Mouse (Mus musculus) MEL (cell line): ENCODE measurements around the gene Col4a3bp. TPM values are rescaled to one million over a fixed set of nuclear protein-coding genes. Genes with fewer than 3 reads are reported as not detected.

Experiments used
- DNase-seq: peaks from one replicate; pipeline ENCODE4 v3.0.0; 2011; ENCODE audit warnings: low read depth, low spot score
- H3K27ac ChIP-seq: 2 replicates; pipeline ENCODE4 v1.5.1; 2012; ENCODE audit warnings: low read depth, mild to moderate bottlenecking, control low read depth, low read length, moderate library complexity; ENCODE audit not compliant: control insufficient read depth
- H3K27me3 ChIP-seq, 2 experiments: fragments of 150-350 bp in 1 of 2; sonication (generic) in 1 of 2; 2 replicates each; pipeline ENCODE4 v1.6.1; 2012; ENCODE audit warnings: low read length in 2 of 2, mild to moderate bottlenecking in 2 of 2, improper control_type of control experiment in 1 of 2, moderate library complexity in 1 of 2; ENCODE audit not compliant: insufficient read depth in 2 of 2, control insufficient read depth in 1 of 2
- H3K36me3 ChIP-seq, 2 experiments: 2 replicates each; pipeline ENCODE4 v1.6.1; 2012 to 2014; ENCODE audit warnings: low read length in 2 of 2, improper control_type of control experiment in 1 of 2, inconsistent platforms in 1 of 2, mild to moderate bottlenecking in 1 of 2; ENCODE audit not compliant: insufficient read depth in 2 of 2, control insufficient read depth in 1 of 2
- H3K4me1 ChIP-seq, 2 experiments: fragments of 150-350 bp in 1 of 2; sonication (generic) in 1 of 2; 2 replicates each; pipeline ENCODE4 v1.6.1; 2012; ENCODE audit warnings: low read length in 2 of 2, improper control_type of control experiment in 1 of 2, mild to moderate bottlenecking in 1 of 2; ENCODE audit not compliant: insufficient read depth in 2 of 2, control insufficient read depth in 1 of 2
- H3K4me3 ChIP-seq, 2 experiments: fragments of 150-350 bp in 1 of 2; sonication (generic) in 1 of 2; 2 replicates each; pipeline ENCODE4 v1.5.1; 2012; ENCODE audit warnings: low read depth in 2 of 2, low read length in 2 of 2, mild to moderate bottlenecking in 2 of 2, moderate library complexity in 2 of 2, control low read depth in 1 of 2, improper control_type of control experiment in 1 of 2; ENCODE audit not compliant: control insufficient read depth in 1 of 2, insufficient read depth in 1 of 2
- H3K79me2 ChIP-seq: 2 replicates; pipeline ENCODE4 v1.6.1; 2012; ENCODE audit warnings: mild to moderate bottlenecking, low read length, moderate library complexity; ENCODE audit not compliant: control insufficient read depth, poor library complexity, insufficient read depth
- H3K9ac ChIP-seq: 2 replicates; pipeline ENCODE4 v1.6.1; 2012; ENCODE audit warnings: low read depth, mild to moderate bottlenecking, control low read depth, low read length, moderate library complexity; ENCODE audit not compliant: control insufficient read depth, poor library complexity, severe bottlenecking
- H3K9me3 ChIP-seq: fragments of 150-350 bp; sonication (generic); replicated peaks from 2 replicates; pipeline ENCODE4 v1.6.1; 2012; ENCODE audit warnings: mild to moderate bottlenecking, low read length, improper control_type of control experiment, moderate library complexity; ENCODE audit not compliant: insufficient read depth
- BHLHE40 ChIP-seq: IDR thresholded peaks from 2 replicates; pipeline ENCODE4 v1.6.1; 2012; ENCODE audit warnings: low read depth, mild to moderate bottlenecking, inconsistent platforms, low read length, improper control_type of control experiment, borderline replicate concordance
- CHD2 ChIP-seq: IDR thresholded peaks from 2 replicates; pipeline ENCODE4 v1.6.1; 2011; ENCODE audit warnings: low read length, improper control_type of control experiment
- ETS1 ChIP-seq: IDR thresholded peaks from 2 replicates; pipeline ENCODE4 v1.6.1; 2012; ENCODE audit warnings: low read depth, mild to moderate bottlenecking, inconsistent platforms, low read length, improper control_type of control experiment, moderate library complexity
- MAFK ChIP-seq: IDR thresholded peaks from 2 replicates; pipeline ENCODE4 v1.6.1; 2011; ENCODE audit warnings: low read depth, mild to moderate bottlenecking, low read length, improper control_type of control experiment, borderline replicate concordance
- MXI1 ChIP-seq: IDR thresholded peaks from 2 replicates; pipeline ENCODE4 v1.6.1; 2011; ENCODE audit warnings: mild to moderate bottlenecking, low read depth, low read length, improper control_type of control experiment
- MYB ChIP-seq: IDR thresholded peaks from 2 replicates; pipeline ENCODE4 v1.6.1; 2011; ENCODE audit warnings: mild to moderate bottlenecking, low read depth, low read length, improper control_type of control experiment
- MYC ChIP-seq: IDR thresholded peaks from 2 replicates; pipeline ENCODE4 v1.6.1; 2011; ENCODE audit warnings: low read depth, mild to moderate bottlenecking, low read length, improper control_type of control experiment, moderate library complexity
- NELFE ChIP-seq: IDR thresholded peaks from 2 replicates; pipeline ENCODE4 v1.6.1; 2011; ENCODE audit warnings: low read depth, low read length, improper control_type of control experiment
- POLR2A ChIP-seq, 2 experiments: IDR thresholded peaks; 2 replicates each; pipeline ENCODE4 v1.6.1; 2011 to 2012; ENCODE audit warnings: low read length in 2 of 2, mild to moderate bottlenecking in 2 of 2, control low read depth in 1 of 2, improper control_type of control experiment in 1 of 2, low read depth in 1 of 2, moderate library complexity in 1 of 2; ENCODE audit not compliant: control insufficient read depth in 1 of 2, insufficient read depth in 1 of 2, poor library complexity in 1 of 2
- POLR2AphosphoS2 ChIP-seq: IDR thresholded peaks from 2 replicates; pipeline ENCODE4 v1.6.1; 2011; ENCODE audit warnings: low read length, improper control_type of control experiment
- UBTF ChIP-seq: IDR thresholded peaks from 2 replicates; pipeline ENCODE4 v1.6.1; 2012; ENCODE audit warnings: low read depth, mild to moderate bottlenecking, inconsistent platforms, low read length, improper control_type of control experiment, moderate library complexity, borderline replicate concordance; ENCODE audit not compliant: insufficient read depth
- USF2 ChIP-seq, 2 experiments: IDR thresholded peaks; 2 replicates each; pipeline ENCODE4 v1.6.1; 2011 to 2012; ENCODE audit warnings: improper control_type of control experiment in 2 of 2, low read length in 2 of 2, borderline replicate concordance in 1 of 2, inconsistent platforms in 1 of 2, low read depth in 1 of 2, mild to moderate bottlenecking in 1 of 2; ENCODE audit not compliant: insufficient read depth in 1 of 2
- ZNF384 ChIP-seq: IDR thresholded peaks from 2 replicates; pipeline ENCODE4 v1.6.1; 2012; ENCODE audit warnings: low read depth, mild to moderate bottlenecking, inconsistent platforms, low read length, improper control_type of control experiment
- polyA plus RNA-seq, 2 experiments: library from polyadenylated mRNA; stranded (reverse) in 1 of 2; unstranded in 1 of 2; fragments of >175 nt in 1 of 2; fragments of >200 nt in 1 of 2; gene quantifications; 2 replicates each; pipeline versions ENCODE4 v1.2.1 to v1.2.4; 2012; ENCODE audit warnings: low replicate concordance in 2 of 2, low read depth in 1 of 2; ENCODE audit not compliant: insufficient read length in 2 of 2, insufficient read depth in 1 of 2, missing spikeins in 1 of 2
- total RNA-seq: library from RNA; depleted of rRNA; stranded (reverse); fragments of 300-350 nt; gene quantifications from 2 replicates; pipeline ENCODE4 v1.2.3, GENCODE M21; 2012

Gene Col4a3bp
- total and polyA plus RNA-seq, 3 experiments: 8.9 to 12.1 TPM; not detected in 1

DNA sequence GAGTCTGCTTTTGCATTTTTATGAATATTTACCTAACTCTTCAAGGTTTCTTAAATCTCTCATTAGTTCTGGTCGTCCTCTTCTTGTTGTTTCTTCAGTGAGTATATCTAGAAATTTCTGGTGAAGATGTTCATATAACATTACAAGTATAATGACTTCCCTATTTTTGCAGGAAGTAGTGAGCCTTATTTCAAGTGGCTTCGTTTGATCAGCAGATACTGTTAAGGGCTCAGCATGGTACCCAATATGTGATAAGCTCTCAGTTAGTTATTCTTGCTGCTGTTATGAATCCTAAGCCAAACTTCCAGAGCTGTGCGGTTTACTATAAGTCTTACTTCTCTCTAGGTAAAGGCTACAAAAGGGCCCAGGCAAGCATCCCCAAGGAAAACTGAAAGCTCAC, 12.9 kb upstream of the Col4a3bp start (continued):
- no peak for TF ChIP-seq NELFE

DNA sequence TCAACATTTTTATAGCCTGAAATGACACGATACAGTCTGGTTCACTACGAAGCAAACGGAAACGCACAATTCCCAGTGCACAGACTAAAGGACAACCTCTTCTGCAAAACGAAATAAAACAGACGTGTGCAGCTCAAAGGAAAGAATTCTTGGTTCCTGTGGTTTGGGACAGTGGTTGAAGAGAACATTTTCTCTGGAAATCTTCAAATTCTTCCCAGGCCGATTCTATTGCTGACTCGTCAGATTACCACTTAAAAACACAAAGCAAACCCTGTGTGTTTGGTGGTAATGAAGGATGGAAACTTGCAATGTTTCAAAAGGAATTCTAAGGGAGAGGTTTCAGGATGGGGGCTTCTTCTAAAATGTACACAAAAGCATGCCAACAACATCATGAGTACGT, 12.4 kb upstream of the Col4a3bp start:
- peaks cover 7% of the 10 kb centered on the region; the same call in 1 of the 2 replicates for H3K79me2 ChIP-seq
- H3K27ac ChIP-seq: peak overlapping the region; percentile 59; the same call in 1 of the 2 replicates
- no peak overlapping the region for H3K9ac ChIP-seq
- H3K27me3 ChIP-seq: no peaks in the 10 kb centered on the region
- no peak for DNase-seq
- TF ChIP-seq ETS1: no peak
- 0 out of 2 replicates have a peak, but pooled peaks have one; percentile 39 for TF ChIP-seq MAFK
- peaks cover 0 to 18% of the 10 kb centered on the region in 2 experiments; a peak in 2 of 4 replicates for H3K36me3 ChIP-seq
- H3K4me1 ChIP-seq: peaks cover 11 to 25% of the 10 kb centered on the region in 2 experiments
- no peak overlapping the region for H3K4me3 ChIP-seq
- H3K9me3 ChIP-seq: no peaks in the 10 kb centered on the region

DNA sequence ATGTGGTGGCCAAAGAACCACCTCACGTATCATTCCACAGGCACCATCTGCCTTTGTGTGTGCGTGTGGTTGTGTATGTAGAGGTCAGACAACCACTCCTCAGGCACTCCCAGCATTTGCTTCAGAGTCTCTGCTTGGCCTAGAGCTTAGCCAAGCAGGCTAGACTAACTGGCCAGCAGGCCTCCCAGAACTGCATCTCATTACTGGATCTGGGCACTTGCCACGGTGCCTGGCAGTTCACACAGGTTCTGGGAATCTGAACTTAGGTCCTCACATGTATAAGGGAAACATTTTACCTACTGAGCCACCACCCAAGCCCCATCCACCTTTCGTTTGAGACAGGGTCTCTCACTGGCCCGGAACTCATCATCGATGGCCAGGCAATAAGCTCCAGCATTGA, 10.2 kb upstream of the Col4a3bp start:
- H3K4me1 ChIP-seq: peaks cover 12 to 32% of the 10 kb centered on the region in 2 experiments
- H3K79me2 ChIP-seq: peaks cover 7% of the 10 kb centered on the region; the same call in 1 of the 2 replicates
- no peak for DNase-seq
- TF ChIP-seq BHLHE40 (no peak), UBTF (no peak), POLR2AphosphoS2 (no peak), MYC (no peak), MAFK (no peak), USF2 (IDR thresholded peaks at IDR 0.05; ENCODE audit: borderline replicate concordance in 1 of 2, insufficient read depth in 1 of 2, low read depth in 1 of 2, low read length in 2 of 2) (no peak), POLR2A (IDR thresholded peaks at IDR 0.05; ENCODE audit: control insufficient read depth in 1 of 2, insufficient read depth in 1 of 2, low read depth in 1 of 2, low read length in 2 of 2, poor library complexity in 1 of 2) (no peak), ZNF384 (no peak), MXI1 (no peak)
- H3K27me3 ChIP-seq: no peaks in the 10 kb centered on the region
- no peak overlapping the region for H3K9ac ChIP-seq
- peaks cover 0 to 26% of the 10 kb centered on the region in 2 experiments; a peak in 2 of 4 replicates for H3K36me3 ChIP-seq
- H3K27ac ChIP-seq: no peak overlapping the region
- no peak overlapping the region for H3K4me3 ChIP-seq
- no peaks in the 10 kb centered on the region for H3K9me3 ChIP-seq

DNA sequence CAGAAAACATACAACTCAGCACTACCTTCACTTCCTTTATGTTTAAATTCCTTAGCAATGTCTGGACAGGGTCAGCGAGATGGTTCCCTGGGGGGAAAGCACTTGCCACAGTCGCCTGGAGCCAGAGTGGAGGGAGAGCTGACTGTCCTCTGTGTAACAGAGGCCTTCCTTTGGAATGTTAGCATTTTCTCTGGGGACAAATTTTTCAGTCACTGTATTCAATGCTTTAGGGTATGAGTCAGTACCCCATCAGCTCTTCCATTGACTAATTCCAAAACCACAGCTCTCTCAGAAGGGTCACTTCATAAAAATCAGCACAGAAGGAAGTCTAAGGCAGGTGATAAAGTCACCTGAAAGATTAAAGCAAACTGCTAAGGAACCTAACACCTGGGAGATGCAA, 8.7 kb upstream of the Col4a3bp start:
- TF ChIP-seq CHD2 (no peak), MAFK (no peak), MYB (no peak)
- Histone ChIP-seq H3K27me3 (no peaks in the 10 kb centered on the region), H3K9ac (no peak overlapping the region), H3K27ac (no peak overlapping the region), H3K79me2 (peaks cover 8% of the 10 kb centered on the region; the same call in 1 of the 2 replicates), H3K4me1 (peaks cover 9 to 22% of the 10 kb centered on the region in 2 experiments), H3K36me3 (peaks cover 0 to 28% of the 10 kb centered on the region in 2 experiments; a peak in 2 of 4 replicates), H3K4me3 (no peak overlapping the region), H3K9me3 (no peaks in the 10 kb centered on the region)
- no peak for DNase-seq
